Mouse (Mus musculus) NIH3T3 (cell line): ENCODE results near the gene Dgkh.
"Not testable (repeated sequence)": the region's sequence is repeated elsewhere in the genome, so short reads cannot be mapped to it uniquely, and the experiment has no call there.

Experiments used
- DNase-seq: peaks from one replicate; pipeline ENCODE4 v3.0.0-alpha.2; 2012; ENCODE audit warnings: low read depth

The Dgkh gene

GRCm38 (mm10) chr14:78732617-78733312 is at the start of gene Dgkh:
TSS of gene Dgkh (minus strand) at chr14:78732776.
- DNase-seq = peak; percentile 95

DNA sequence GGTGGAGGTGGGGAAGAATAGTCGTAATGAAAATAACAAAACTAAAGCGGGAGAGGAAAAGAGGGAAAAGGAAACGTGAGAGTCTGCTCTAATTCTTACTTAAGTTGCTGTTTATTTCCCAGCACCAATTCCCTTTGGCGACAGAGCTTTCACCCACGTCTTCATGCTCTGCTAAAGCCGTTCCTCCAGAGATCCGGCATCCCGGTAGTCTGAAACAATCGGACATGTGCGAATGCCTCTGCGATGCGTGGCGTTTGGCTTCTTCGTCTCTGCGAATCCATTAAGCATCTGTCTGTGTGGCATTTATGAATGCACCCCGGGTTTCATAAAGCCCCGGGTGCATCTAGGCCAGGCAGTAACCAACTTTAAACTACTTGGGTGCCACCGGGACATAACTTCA is 44.6 kb upstream of the Dgkh start:
- DNase-seq = no peak

GRCm38 (mm10) chr14:78776659-78777058 is 44.1 kb upstream of the Dgkh start:
- DNase-seq = no peak

DNA sequence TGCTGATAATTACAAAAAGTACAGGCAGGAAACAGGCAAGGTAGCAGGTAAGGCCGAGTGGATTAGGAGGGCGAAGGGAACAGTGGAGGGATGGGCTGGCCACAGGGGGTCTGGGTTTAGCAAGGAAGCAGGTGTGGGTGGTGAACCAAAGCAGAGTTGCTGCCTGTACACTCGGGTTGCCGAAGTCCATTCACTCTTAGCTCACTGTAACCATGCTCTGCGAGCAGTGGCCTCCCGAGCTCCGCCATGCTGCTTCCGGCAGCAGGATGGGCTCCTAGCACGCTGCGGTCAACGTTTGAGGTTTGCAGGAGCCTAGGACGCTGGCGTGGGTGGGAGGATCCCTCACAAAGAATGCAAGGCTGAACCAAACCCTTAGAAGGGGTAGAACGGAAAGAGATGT is 43.1 kb upstream of the Dgkh start:
- DNase-seq = no peak

GRCm38 (mm10) chr14:78775226-78775625 is 42.6 kb upstream of the Dgkh start:
- DNase-seq = no peak

GRCm38 (mm10) chr14:78770457-78770856 is 37.9 kb upstream of the Dgkh start:
- no peak for DNase-seq

DNA sequence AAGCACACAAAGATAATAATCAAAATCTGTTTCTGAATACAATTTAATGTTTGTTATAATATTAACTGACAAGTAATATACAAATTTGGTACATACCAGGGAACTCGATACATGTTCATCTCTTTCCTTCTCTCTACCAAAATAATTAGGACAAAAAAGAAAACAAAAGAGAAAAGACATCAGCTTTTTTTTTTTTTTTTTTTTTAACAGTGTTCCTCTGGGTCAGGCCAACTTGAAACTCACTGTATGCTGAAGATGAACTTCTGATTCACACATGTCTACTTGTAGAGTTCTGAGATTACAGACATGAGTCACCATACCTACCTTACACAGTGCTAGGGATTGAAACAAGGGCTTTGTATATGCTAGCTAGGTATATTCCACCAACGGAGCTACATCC is 28.5 kb upstream of the Dgkh start:
- no peak for DNase-seq

DNA sequence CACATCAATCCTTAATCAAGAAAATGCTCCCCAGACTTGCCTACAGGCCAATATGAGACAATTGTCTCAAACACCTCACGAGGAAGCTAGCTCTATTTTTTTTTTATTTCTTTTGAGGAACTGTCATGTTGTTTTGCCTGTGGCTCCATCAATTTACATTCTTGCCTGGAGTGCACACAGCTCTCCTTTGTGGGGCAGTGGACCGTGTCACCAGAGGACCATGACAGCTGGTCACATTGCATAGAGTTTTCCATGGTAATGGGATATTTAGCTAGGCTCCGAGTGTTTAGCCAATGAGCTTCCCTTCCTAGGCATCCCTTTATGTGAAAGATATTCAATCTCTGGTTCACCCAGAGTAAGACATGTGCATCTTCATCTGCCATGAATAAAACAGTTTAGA is 26.9 kb upstream of the Dgkh start:
- no peak for DNase-seq

- DNase-seq = no peak
Observed at GRCm38 (mm10) chr14:78755316-78755715, 22.7 kb upstream of the Dgkh start.

DNA sequence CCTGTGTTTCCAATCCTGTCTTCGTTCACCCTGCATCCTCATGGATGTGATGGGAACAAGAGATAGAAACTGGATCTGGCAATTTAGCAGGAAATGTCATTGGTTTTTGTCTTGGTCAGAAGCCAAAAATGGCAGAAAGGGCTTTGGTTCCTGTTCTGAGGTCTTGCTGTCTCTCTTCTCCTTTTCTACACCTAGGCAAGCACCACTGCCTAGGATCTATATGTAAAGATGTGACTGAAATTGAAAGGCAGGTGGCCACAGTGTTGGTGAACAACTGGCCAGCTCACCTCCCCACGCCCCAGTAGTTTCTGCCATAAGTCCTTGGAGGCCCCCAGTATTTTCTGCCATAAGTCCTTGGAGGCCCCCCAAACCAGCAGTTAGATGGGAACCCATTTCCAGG is 16.1 kb upstream of the Dgkh start:
- DNase-seq = no peak

DNA sequence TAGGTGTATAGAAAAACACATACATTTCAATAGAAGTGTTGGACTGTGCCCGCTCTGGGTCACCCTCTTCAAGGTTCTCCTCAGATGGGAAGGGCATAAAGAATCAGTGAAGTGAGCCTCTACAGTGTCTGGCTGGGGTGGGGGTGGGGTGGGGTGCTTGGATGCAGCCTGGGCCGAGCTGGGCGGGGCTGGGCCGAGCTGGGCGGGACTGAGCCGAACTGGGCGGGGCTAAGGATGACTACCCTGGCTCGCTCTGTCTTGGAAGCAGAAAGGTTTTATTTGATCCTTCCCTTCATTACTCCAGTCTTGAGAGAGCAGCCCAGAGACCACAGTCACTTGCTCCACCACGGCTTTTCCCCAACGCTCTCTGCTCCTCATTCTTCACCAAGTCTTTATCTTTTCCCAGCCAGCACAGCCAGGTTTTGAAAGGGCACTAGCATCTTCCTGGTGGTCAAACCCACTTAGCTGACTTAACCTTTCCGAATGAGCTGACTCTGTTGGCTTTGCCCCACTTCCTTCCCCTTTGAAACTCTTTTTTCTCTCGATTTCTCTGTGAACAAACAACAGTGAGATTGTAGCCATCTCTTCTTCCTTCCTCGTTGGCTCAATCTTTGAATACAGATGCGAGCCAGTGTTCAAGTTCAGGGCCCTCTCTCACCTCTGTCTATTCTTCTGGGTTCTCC is 15.5 kb upstream of the Dgkh start:
- no peak for DNase-seq

- no peak for DNase-seq
Observed at GRCm38 (mm10) chr14:78747454-78747853, 14.9 kb upstream of the Dgkh start.

GRCm38 (mm10) chr14:78734605-78735004 is 2.0 kb upstream of the Dgkh start:
- DNase-seq = no peak

DNA sequence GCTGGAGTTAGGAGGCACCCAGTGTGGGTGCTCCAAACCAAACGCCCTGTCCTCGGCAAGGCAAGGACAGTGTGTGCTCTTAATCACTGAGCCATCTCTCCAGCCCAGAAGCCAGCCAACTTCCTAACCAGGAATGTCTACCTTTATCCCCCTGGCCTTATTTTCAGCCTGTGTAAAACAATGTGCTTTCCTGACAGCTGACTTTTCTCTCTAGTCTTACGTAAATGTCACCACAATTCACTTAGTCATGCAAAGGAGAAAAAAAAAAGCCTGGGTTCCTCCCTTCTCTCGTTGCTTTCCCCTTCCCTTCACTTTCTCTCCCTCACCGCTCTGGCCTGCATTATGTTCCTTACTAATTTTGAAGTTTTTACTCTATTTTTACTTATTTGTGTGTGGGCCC is 1.6 kb upstream of the Dgkh start:
- not testable (repeated sequence) for DNase-seq

DNA sequence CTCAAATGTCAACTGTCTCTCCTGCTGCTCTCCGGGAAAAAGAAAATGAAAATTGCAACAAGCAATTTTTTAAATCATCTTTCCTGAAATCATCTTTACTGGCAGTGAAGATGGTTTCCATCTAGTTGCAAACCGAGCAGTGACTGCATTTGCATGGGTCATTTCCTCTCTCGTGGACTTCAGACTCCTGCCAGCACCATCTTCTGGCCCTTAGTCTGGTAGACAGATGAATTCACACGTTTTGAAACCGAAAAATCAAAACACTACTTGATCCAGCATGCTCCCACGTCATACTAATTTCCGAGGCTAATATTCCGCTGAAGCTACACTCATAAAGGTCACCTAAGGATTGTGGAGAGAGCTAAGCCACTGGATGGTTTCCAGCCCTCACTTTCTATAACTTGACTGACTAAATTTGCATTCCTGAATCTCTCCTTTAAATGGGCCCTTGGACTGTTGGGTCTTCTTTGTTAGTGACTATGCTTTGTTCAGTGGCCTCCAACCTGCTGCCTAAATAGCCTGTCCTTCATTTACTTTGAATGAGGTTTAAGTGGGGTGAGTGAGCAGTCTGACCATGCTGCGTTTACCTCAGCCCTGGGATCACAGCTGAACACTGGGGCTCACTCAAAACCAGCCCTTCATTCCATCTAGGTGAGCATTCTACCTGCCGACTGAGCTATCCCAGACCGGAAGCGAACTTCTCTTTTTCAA is 945 bp upstream of the Dgkh start:
- DNase-seq = peak; percentile 45

DNA sequence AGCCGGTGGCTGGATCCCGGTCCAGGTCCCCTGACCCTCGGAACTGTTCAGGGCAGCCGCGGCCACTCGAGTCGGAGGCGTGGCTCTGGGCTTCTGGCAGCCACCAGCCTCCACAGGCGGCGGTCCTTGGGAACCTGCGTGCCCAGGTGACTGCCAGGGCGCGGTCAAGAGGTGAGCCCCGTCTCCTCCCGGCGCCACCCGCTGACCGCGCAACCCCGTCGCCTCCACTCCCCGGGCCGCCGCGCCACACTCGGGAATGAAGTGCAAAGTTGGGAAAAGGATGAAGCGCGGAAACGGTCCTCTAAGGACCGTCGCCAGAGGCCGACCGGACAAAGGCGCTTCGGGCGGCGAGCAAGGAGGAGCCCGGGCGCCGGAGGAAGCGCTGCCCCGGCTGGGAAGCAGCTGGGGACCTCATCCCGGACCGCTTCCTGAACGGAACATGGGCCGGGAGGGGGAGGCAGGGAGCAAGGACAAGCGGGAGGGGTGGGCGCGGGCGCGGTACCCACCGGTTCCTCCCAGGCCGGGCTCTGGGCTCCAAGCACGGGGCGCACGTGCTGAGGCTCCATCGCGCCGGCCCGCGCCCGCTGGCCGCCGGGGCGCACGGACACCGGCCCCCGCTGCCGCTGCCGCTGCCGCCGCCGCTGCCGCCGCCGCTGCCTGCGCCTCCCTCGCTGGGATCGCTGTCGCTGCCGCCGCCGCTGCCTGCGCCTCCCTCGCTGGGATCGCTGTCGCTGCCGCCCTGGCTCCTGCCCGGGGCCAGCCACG is 542 bp downstream of the Dgkh start:
- peak; percentile 61 for DNase-seq

- DNase-seq = peak; percentile 53
Observed at GRCm38 (mm10) chr14:78731240-78731639, 1.3 kb downstream of the Dgkh start.

GRCm38 (mm10) chr14:78725976-78726375 is 6.6 kb downstream of the Dgkh start:
- DNase-seq = no peak

DNA sequence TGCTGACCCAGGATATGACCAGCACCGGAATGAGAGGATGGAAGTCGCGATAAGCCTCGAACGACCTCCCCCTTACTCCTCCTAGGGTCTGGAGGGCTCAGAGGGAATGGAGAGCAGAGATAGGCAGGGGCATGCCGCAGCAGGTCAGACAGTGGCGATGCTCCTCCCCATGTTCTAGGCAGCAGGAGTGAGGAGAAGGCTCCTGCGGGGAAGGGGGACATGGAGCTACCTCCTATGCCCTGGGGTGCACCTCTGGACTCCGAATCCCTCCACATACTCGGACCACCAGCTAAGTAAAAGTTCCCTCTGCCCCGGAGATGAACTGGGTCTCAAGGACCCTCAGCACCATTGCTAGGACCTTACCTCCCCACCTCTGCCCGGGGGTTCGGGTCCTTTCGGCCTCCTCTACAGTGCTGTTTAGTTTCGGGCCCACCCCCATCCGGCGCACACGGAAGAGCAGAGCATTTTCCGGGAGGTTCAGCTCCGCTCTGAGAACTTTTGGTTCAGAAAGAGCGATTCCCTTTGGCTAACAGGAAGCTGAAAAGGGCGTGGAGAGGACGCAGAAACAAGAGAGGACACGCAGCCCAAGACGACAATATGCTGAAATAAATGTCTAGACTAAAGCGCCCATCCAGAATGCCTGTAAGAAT is 7.1 kb downstream of the Dgkh start:
- peak; percentile 29 for DNase-seq

GRCm38 (mm10) chr14:78724414-78725306 is 7.9 kb downstream of the Dgkh start:
- peak; percentile 70 for DNase-seq

DNA sequence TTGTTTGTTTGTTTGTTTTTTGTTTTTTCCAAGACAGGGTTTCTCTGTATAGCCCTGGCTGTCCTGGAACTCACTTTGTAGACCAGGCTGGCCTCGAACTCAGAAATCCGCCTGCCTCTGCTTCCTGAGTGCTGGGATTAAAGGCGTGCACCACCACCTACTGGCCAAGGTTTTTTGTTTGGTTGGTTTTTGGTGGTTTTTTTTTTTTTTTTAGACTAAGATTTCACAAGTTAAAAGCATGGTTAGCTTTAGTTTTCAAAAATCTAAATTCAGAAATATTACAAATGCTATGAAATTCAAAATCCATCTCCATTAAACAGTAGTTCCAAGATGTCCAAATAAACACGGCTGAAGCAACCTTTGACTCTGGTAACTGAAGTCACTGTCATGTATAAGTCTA is 8.9 kb downstream of the Dgkh start:
- DNase-seq = not testable (repeated sequence)
